Mouse (Mus musculus): Measurements from ENCODE around the gene Gm49396.

Gene Gm49396

GRCm38 (mm10) chr7:30608476-30608875, 45.3 kb downstream of the Gm49396 start:
- no peak for DNase-seq (ENCODE audit: low read depth, low spot score)

GRCm38 (mm10) chr7:30610043-30610442, 46.9 kb downstream of the Gm49396 start:
- no peak for DNase-seq (ENCODE audit: low read depth, low spot score)

DNA sequence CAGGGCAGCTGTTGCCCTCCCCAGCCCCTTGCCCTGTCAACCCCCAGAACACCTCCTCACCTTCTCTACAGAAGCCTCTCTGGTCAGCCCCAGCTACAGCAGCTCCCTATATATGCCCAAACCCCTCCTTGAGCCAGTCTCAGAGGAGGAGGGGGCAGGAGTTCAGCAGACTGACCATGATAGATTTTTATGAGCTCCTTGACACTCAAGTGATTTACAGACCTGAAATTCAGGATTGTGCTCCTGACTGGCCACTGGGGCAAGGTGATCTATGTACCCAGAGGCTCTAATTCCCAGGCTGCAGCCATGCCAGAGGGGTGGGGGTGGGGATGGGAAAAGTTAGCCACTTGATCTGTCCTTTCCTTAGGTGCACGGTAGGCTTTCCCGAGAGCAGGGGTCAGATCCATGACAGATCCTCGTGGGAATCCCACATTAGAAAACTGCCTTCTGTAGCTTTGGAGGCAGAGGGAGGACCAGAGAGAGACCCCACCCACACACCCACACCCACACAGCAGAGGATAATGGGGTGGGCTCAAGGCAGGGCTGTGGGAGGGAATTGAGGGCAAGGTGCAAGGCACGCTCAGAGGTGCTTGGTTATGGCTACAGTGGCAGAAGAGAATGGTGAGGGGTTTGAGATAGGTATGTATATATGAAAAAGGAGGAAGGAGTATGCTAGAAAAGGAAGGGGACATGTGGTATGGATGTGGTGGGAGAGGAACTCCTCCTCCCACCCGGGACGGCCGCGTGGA, 49.7 kb downstream of the Gm49396 start, which contains the start of gene Upk1a:
Gene Upk1a, minus strand, starts transcription at position 194 of the 749 bp plus-strand sequence.
- no peak for DNase-seq (ENCODE audit: low read depth, low spot score)

- no peak for DNase-seq (ENCODE audit: low read depth, low spot score)
These were observed 50.5 kb downstream of the Gm49396 start for GRCm38 (mm10) chr7:30613529-30614112.

GRCm38 (mm10) chr7:30614454-30614853, 51.3 kb downstream of the Gm49396 start:
- no peak for DNase-seq (ENCODE audit: low read depth, low spot score)

DNA sequence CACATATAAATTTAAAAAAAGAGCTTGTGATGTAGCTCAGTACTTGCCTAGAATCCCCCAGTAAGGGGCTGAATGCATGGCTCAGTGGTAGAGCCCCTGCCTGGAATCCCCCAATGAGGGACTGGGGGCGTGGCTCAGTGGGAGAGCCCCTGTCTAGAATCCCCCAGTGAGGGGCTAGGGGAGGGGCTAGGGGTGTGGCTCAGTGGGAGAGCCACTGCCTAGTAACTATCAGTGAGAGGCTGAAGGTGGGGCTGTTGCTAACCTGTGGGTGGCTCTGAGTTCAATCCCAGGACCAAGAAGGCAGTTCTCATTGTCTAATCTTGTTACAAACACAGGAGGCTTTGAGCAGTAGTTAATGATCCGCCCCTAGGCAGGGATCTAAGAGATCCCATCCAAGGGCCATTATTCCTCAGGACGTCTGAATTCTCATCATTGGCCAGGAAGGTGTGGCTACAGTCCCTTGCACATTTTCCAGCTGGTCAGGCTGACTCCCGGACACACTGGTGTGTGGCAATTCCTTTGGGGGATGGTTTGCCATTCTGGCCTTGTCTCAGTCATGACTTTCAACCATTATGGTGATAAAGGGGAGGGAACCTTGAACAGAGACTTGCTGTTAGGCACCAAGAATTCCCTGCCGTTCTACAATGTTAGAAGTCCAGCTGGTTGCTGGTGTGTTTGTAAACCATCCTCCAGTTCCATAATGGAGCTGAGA, 52.1 kb downstream of the Gm49396 start:
- DNase-seq (ENCODE audit: low read depth, low spot score): no peak
